Mouse (Mus musculus) heart, postnatal 36 days (tissue): ENCODE measurements around the gene Ptgdr. TPM values are rescaled to one million over a fixed set of nuclear protein-coding genes. Genes with fewer than 3 reads are reported as not detected.
"Not testable (repeated sequence)": the region's sequence is repeated elsewhere in the genome, so short reads cannot be mapped to it uniquely, and the experiment has no call there.

Experiments
- DNase-seq, 2 experiments: peaks; one replicate each; pipeline ENCODE4 v3.0.0; 2021 to 2022
- intact Hi-C: fragments of 180-260 bp; cut with DNase I; formaldehyde crosslinking; loops from one replicate; pipeline ENCODE4 v1.15.1; 2025
- total RNA-seq, 2 experiments: library from RNA; stranded (reverse); gene quantifications; 2 replicates each; pipeline ENCODE4 v1.2.3; 2021

Ptgdr gene
- total RNA-seq, 2 experiments from 2014 or later = not detected

DNA sequence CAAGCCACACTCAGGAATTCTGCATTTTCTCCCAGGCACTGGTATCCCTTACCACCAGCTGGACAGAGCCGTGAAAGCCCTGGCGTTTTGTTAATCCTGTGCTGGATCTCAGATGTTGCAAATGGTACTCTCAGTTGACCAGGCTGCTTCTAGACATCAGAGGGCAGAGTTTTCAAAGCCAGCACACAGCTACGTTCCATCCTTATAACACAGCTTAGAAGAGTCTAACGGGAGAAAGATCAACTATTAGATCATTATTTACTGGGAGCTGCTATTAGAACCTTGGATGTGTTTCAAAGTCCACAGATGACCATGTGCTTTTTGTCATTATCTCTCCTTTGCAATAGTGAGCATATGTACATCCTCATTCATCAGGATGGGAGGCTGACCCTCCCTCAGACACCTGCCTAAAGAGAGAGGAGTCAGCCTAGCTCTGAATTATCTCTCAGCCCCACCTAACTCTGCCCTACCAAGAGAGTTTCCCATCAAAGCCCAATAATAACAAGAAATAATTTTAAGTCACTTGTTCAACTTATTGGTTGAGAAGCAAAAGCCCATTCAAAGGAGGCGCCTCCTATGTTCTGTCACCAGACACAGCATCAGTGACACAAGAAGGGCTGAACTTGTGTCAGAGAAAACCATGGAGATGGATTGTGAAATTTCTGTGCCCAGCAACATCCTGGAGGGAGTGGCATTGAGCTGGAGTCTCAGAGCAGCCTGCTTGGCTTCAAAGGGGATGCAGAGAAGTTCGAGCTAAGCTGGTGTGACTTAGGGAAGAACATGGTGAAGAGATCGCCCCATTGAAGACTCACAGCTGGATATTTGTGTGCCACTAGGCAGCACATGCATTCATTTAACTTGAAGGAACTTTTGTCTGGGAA lies 37.8 kb downstream of the Ptgdr start:
- DNase-seq = no peak
- intact Hi-C loops = no loop called here

DNA sequence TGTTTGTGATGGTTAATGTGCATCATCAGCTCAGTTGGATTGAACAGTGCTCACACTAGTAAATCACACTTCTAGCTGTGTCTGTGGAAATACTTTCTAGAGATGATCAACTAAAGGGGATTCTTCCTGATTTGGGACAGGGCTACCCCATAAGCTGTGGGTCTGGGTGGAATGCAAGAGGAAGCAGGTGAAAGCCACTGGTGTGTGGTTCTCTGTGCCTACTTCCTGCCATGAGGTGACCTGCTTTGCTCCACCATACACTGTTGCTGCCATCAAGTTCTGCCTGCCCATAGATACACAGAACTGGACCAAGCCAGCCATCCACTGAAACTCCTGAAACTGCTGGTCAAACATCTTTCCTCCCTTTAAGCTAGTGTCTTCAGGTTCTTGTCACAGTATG lies 46.0 kb downstream of the Ptgdr start:
- intact Hi-C loops, DNase-seq: not testable (repeated sequence)

Other genes starting within 250 kb of the Ptgdr start
- gene Gm5624, start 231.4 kb downstream of the Ptgdr start, total RNA-seq = not detected
- gene Gm8257, start 152.9 kb downstream of the Ptgdr start, total RNA-seq = not detected
- not detected for gene Gm8267, start 109.0 kb downstream of the Ptgdr start, total RNA-seq
- gene Ptger2, start 128.8 kb upstream of the Ptgdr start, total RNA-seq = under 1 TPM; 0.22 TPM